Mouse (Mus musculus) CD8-positive naive resting alpha-beta T cell, adult 2 months (primary cell): ENCODE measurements around the gene Dnaaf1.

ENCODE experiments used
- DNase-seq, 2 experiments: peaks; one replicate each; pipeline ENCODE4 v3.0.0; 2022; ENCODE audit warnings: low read depth in 2 of 2, low spot score in 2 of 2

Gene Dnaaf1

DNA sequence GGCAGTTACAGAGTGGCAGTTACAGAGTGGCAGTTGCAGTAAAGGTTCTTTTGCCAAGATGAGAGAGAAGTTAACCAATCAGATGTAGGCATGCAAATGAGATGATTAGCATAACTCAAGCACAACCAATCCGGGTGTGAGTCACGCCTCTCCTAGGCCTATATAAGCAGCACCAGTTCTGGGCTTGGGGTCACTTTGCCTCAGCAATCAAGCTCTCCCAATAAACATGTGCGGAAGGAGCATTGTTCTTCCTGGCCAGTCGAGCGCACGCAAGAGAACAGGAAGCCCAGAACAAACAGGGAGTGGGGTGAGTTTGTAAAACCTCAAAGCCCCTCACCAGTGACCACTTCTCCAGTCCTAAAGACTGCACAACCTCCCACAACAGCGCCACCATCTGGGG is 71.8 kb downstream of the Dnaaf1 start:
- DNase-seq = no peak
